Mouse (Mus musculus): ENCODE results near the gene Pdgfd. TPM values are rescaled to one million over a fixed set of nuclear protein-coding genes. Genes with fewer than 3 reads are reported as not detected.
"Not testable (repeated sequence)": the region's sequence is repeated elsewhere in the genome, so short reads cannot be mapped to it uniquely, and the experiment has no call there.

Pdgfd gene
- total RNA-seq (2021) (10 to 100 TPM; 19.9 to 44.0 TPM), polyA plus RNA-seq (2012; rRNA removed) (5.9 and 10.1 TPM in 2 replicates)
- long read RNA-seq, partial matches to known transcripts, result 1 of 13 reads
- long read RNA-seq, other reads (novel, unspliced or antisense), result 5 of 13 reads

- peak; percentile 88 for DNase-seq
These were observed at the start of gene Pdgfd for GRCm38 (mm10) chr9:6168391-6169037. Gene Pdgfd (plus strand): TSS chr9:6168584.

DNA sequence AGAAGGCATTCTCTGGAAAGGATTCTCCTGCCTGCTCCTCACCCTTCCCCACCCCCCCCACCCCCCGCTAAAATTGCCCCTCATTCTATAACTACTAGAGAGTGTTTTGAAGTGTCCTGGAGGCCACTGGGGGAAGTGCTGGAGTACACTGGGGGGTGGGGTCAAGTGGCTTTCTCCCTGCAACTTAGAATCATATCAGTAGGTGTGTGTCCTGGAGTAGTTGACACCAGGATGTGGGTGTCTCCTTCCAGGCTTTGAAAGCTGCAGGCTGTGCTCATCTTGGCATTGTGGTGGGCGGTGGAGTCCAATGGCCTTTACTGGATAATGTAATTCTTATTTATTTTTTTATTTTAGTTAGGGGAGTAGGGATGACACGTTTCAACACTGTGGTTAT is 651 bp downstream of the Pdgfd start:
- DNase-seq, result peak; percentile 52

- DNase-seq, result peak; percentile 43
These were observed 2.6 kb downstream of the Pdgfd start for GRCm38 (mm10) chr9:6170962-6171361.

DNA sequence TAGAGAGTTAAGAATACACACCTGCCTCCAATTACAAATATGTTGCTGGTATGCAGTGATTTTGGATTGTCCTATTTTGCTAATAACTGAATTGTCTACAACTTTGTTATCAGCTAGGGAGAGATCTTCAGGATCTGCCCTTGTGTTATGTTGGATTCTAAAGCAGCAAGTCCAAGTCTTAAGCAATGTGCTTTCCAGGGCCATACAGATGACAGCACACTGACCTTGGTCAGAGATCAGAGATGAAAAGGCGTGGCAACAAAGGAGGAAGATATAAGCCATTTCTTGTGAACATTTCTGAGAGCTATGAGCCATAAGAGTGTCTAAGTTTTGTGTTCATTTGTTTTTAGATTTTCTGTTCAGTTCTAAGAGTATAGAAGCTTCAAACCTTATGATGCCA is 4.9 kb downstream of the Pdgfd start:
- peak; percentile 60 for DNase-seq

DNA sequence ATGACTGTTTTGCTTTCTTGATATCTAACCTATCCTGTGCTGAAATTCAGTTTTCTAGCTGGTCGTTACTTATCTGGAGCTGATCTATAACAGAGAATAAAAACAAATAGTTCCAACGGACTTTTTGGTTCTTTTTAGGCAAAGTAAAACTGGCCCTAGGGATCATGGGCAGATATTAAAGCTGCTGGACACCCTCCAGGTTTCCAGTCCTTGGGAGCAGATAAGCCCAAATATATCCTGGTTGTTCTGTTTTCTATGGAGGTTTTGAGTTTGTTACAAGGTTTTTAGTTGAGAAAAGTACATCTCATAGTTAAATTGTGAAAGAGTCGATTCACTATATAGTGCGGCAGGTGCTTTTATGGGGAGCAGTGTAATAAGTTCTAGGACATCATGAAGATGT is 7.3 kb downstream of the Pdgfd start:
- DNase-seq, result peak; percentile 34

DNA sequence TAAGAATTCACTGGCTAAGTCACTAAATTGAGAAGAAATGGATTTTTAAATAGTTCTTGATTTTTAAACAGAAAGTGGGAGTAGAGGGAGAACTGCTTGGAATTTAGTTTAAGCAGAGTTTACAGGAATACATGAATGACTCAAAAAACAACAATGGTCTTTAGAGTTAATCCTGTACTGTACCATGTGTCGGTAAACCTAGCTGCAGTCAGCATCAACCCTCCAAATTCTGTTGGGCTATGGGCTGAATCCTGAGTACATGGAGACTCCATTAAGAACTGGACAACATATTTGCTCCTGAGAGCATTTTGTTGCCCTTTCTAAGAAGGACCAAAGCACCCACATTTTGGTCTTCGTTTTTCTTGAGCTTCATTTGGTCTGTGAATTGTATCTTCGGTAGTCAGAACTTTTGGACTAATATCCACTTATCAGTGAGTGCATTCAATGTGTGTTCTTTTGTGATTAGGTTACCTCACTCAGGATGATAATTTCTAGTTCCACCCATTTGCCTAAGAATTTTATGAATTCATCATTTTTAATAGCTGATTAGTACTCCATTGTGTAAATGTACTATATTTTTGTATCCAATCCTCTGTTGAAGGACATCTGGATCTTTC is 14.0 kb downstream of the Pdgfd start:
- no peak for DNase-seq

DNA sequence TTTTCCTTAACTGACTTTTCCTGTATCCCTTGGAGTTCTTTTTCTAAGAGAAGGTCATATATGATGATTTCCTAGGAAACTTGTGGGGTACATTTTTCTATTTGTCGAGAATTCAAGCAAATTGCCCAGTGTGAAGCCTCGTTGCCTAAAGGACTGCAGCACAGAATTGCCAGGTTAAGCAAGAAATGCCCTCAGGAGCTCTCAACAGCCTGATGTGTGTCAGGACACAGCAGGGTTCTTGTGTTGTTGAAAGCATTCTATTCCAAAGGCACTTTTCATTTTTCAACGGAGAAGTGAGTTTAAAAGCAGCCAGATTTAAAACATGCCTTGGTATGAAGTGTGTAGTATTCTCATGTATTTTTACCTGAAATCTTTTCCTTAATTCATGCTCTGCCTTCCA is 19.6 kb downstream of the Pdgfd start:
- no peak for DNase-seq

- no peak for DNase-seq
These were observed 25.0 kb downstream of the Pdgfd start for GRCm38 (mm10) chr9:6193352-6193751.

- no peak for DNase-seq
These were observed 44.5 kb downstream of the Pdgfd start for GRCm38 (mm10) chr9:6212862-6213261.

DNA sequence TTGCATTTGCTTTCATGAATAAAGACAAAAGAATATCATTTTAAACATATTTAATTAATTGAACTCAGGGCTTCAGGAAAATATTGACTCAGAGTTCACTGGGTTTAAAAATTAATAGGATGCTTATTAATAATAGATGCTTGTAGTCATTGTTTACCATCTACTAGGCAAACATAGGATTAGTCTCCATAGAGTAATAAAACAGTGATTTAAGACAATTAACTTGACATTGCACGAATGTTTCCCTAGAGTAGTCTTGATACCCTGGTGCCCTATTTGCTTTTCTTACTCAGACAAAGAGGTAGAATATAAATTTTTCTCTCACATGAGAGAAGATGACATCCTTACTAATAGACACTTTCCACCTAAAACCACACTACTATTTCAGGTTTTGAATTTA is 49.1 kb downstream of the Pdgfd start:
- no peak for DNase-seq

- DNase-seq, result not testable (repeated sequence)
These were observed 67.6 kb downstream of the Pdgfd start for GRCm38 (mm10) chr9:6235982-6236381.

- no peak for DNase-seq
These were observed 81.9 kb downstream of the Pdgfd start for GRCm38 (mm10) chr9:6250320-6250719.

GRCm38 (mm10) chr9:6251990-6252389 is 83.6 kb downstream of the Pdgfd start:
- DNase-seq, result no peak

GRCm38 (mm10) chr9:6257072-6257471 is 88.7 kb downstream of the Pdgfd start:
- no peak for DNase-seq

DNA sequence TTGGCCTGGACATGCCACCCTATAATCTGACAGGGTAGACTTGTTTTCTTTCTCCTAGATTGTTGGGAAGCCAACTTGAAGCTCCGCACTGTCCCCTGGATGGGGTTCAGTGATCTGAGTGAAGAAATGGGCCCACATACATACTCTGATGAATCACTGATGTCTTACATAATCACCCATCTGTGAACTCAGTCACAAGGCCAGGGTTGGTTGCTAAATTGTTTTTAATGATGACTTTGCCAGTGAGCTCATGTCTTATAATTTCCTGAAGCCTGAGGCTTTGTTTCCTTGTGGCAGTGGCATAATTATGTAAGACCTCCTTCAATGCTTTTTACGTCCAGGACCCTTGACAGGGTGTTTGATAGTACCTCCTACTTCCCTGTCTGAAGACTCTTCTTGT is 96.4 kb downstream of the Pdgfd start:
- peak; percentile 50 for DNase-seq

- no peak for DNase-seq
These were observed 101.5 kb downstream of the Pdgfd start, which contains the start of gene Ddi1 for GRCm38 (mm10) chr9:6269796-6270280. Gene Ddi1 (minus strand): TSS chr9:6269846.

DNA sequence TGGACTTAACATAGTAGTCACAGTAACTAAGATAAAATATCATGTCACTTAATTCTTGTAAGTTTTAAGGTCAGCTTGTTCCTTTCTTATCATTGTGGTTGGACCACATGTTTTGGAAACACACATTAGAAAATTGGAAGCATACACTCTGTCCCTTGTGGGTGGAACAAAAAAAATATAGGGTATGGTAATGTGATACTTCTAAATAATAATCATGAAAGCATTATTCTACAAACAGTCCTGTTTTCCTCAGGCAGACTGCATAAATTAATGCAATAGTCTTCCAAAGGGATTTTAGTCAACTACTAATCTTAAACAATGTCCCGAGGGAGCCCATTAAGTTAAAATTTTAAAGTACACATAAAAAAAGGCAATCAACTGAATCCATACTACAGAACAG is 108.0 kb downstream of the Pdgfd start:
- no peak for DNase-seq

DNA sequence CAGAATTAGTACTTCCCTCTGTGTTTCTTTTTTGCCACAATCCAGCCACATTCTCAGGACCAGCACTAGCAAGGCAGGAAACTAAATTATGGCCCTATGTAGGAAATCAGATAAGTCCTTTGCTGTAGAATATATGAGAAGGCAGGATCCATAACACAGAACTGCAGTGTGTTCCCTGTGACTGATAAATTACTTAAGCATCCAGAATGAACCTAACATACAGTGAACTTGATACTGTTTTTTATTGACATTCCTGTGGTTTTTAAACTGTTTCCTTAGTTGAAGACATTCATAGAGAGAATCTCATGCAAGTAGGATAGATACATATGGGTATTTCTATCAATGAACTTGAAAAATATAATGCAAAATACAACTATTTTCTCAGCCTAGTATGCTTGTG is 109.1 kb downstream of the Pdgfd start:
- no peak for DNase-seq

DNA sequence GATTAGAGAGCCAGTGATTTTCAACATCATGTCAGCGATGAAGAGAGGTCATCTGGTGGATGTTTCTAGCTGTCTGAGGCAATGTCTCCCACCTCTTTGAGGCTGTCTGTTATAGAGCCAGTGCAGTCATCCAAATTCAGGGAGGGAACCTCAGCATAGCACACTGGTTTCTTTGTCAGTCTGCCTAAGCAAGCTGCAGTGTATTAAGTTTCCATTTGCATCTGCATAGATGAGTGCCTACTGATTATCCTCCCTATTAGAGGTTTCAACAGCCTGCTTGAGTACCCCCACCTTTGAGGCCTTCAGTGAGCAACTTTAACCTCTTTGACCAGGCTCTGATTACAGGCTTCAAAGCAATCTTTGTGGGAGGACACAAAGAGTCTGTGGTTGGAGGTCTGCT is 118.4 kb downstream of the Pdgfd start:
- DNase-seq, result no peak

GRCm38 (mm10) chr9:6289211-6289696 is 120.9 kb downstream of the Pdgfd start:
- DNase-seq, result no peak

DNA sequence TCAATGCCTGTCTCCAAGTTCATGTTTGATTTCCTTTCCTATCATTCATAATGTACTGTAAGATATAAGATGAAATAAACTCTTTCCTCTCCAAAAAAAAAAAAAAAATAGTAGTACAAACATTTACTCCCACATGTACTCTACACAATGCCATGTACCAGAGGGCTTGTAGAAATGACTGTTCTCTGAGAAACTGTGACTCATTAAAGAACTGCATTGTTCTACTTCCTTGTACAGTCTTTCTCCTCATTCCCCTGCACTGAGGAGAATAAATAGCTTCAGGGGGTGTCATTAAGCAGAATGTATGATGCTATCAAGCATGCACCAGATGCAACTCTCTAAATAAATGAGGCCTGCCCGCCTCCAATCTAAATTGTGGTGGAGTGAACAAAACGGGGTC is 130.2 kb downstream of the Pdgfd start:
- no peak for DNase-seq

DNA sequence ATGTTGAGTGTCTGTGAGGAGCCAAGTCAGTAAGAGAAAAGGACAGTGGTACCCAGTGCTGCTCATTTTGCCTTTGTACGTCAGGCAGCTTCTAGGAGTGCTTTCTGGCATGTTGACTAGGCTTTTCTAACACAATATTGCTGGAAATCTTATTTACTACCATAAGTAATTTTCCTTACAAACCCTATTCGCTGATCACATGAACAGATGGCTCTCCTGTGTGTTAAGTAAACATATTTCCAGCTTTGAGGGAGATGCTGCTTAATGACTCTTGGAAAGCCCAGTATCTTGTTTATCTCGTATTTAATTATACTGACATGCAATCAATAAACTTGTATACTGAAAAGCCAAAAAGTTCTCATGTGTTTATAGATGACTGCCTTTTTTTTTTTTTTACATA is 133.7 kb downstream of the Pdgfd start:
- no peak for DNase-seq

DNA sequence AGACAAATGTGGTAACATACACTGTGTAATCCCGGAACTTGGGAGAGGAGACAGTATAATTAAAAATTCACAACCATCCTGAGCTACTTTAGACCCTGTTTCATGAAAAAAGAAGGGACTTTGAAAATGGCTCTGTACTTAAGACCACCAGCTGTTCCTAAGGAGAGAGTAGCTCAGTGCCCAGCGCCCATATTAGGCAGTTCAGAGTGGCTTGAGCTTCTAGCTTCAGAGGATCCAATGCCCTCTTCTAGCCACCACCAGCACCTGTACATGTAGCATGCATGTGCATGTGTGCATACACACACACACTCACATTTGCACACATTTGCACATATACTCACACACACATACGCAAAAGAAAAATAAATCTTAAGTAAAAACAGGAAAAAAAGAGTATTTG is 136.2 kb downstream of the Pdgfd start:
- DNase-seq, result no peak

GRCm38 (mm10) chr9:6305847-6306246 is 137.5 kb downstream of the Pdgfd start:
- DNase-seq, result no peak

All from adrenal gland, adult 2 months (tissue).